10 mouse cellular contexts compared by ENCODE assay signal in the genomic region with DNA sequence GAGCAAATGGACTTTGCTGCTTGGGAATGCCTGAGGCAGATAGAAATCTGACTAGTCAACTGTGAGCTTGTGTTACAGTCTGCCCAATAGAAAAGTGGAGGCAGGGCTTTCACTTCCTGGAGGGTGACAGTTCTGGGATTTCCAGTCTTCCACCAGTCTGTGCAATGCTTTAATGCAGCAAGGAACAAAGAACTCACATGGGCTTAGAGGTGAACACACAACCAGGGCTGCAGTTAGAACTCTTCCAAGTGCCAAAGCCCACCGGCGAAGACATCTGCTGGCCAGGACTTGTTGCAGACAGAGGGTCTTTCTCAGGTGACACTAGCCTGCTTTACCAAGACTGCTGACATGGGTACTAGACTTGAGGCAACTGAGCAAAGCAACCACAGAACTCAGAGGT. TPM values are rescaled to one million over a fixed set of nuclear protein-coding genes. Genes with fewer than 3 reads are reported as not detected.
A peak's percentile ranks its signal among the peaks of the same experiment; 100 is the strongest.
DNase-seq lines count a peak whose midpoint lies in the region; ATAC-seq and TF ChIP-seq lines count a peak whose summit lies in the region.
"Had no signal": no experiment of that assay in that cellular context is flagged by ENCODE, and none has a peak within 500 bp of the region (broad histone marks: within the 10 kb centered on the region; RNA-seq: fewer than 3 reads in every experiment).

A gene (plus strand): TSS at position 167 of the 400 bp plus-strand sequence.

- no peak within 1 kb of the TSS for H3K4me2 ChIP-seq in hindbrain, postnatal 0 days (ENCODE audit: low read depth, low read length)
- H3K4me2 ChIP-seq in stomach, embryonic 14.5 days (replicated peaks; ENCODE audit: low read depth, low read length) = no peak within 1 kb of the TSS
- H3K4me2 ChIP-seq: embryonic facial prominence, embryonic 12.5 days; limb, embryonic 13.5 days had no signal

- H3K9me3 ChIP-seq in hindbrain, postnatal 0 days (ENCODE audit: low read length) = no peaks in the 10 kb centered on the region
- H3K9me3 ChIP-seq in hindbrain, embryonic 10.5 days = no peaks in the 10 kb centered on the region
- no peaks in the 10 kb centered on the region for H3K9me3 ChIP-seq in stomach, embryonic 14.5 days (ENCODE audit: control insufficient read depth, low read depth, low read length)
- H3K9me3 ChIP-seq: embryonic facial prominence, embryonic 12.5 days; limb, embryonic 13.5 days had no signal

- intact Hi-C loops in left cerebral cortex, postnatal 36 days (cut with DNase I) = no loop called here

- H3K9ac ChIP-seq in hindbrain, postnatal 0 days (replicated peaks; ENCODE audit: low read length) = no peak within 1 kb of the TSS
- H3K9ac ChIP-seq in stomach, embryonic 14.5 days (replicated peaks; ENCODE audit: low read depth, low read length) = 0 out of 2 replicates have a peak within 1 kb of the TSS, but pooled peaks have one; percentile 2
- H3K9ac ChIP-seq: embryonic facial prominence, embryonic 12.5 days; limb, embryonic 13.5 days had no signal

- no peak within 1 kb of the TSS for H3K27ac ChIP-seq in hindbrain, postnatal 0 days
- no peak within 1 kb of the TSS for H3K27ac ChIP-seq in hindbrain, embryonic 10.5 days
- H3K27ac ChIP-seq in brown adipose tissue, adult 24 weeks (replicated peaks; ENCODE audit: low read depth, low read length) = peak within 1 kb of the TSS; percentile 70
- H3K27ac ChIP-seq in stomach, embryonic 14.5 days (ENCODE audit: low read length) = no peak within 1 kb of the TSS
- H3K27ac ChIP-seq: embryonic facial prominence, embryonic 12.5 days; limb, embryonic 13.5 days had no signal

- H3K36me3 ChIP-seq in hindbrain, postnatal 0 days (ENCODE audit: insufficient read depth, low read length) = no peaks in the 10 kb centered on the region
- H3K36me3 ChIP-seq in hindbrain, embryonic 10.5 days = no peaks in the 10 kb centered on the region
- H3K36me3 ChIP-seq in stomach, embryonic 14.5 days (ENCODE audit: control insufficient read depth, insufficient read depth, low read length) = no peaks in the 10 kb centered on the region
- H3K36me3 ChIP-seq: embryonic facial prominence, embryonic 12.5 days; limb, embryonic 13.5 days had no signal

- no peaks in the 10 kb centered on the region for H3K4me1 ChIP-seq in hindbrain, postnatal 0 days (ENCODE audit: insufficient read depth, low read length)
- H3K4me1 ChIP-seq in hindbrain, embryonic 10.5 days (replicated peaks) = no peaks in the 10 kb centered on the region
- H3K4me1 ChIP-seq in brown adipose tissue, adult 24 weeks (ENCODE audit: control insufficient read depth, insufficient read depth, insufficient read length, low read length) = no peaks in the 10 kb centered on the region
- no peaks in the 10 kb centered on the region for H3K4me1 ChIP-seq in stomach, embryonic 14.5 days (ENCODE audit: control insufficient read depth, insufficient read depth, low read length)
- H3K4me1 ChIP-seq: embryonic facial prominence, embryonic 12.5 days had no signal

- WGBS in hindbrain, postnatal 0 days = 85% methylated on average over 2 of the region's 2 CpGs
- 85% methylated on average over 2 of the region's 2 CpGs for WGBS in hindbrain, embryonic 10.5 days
- 73% methylated on average over 2 of the region's 2 CpGs for WGBS in stomach, embryonic 14.5 days

- no peak for TF ChIP-seq CTCF in hindbrain, postnatal 0 days (IDR thresholded peaks at IDR 0.05; ENCODE audit: low read depth)

- ATAC-seq in hindbrain, postnatal 0 days = no peak
- peak; percentile 33; the same call in 1 of the 2 replicates for ATAC-seq in stomach, embryonic 14.5 days (ENCODE audit: insufficient number of reproducible peaks, insufficient read depth, low FRiP score, low read depth)

- H3K4me3 ChIP-seq in hindbrain, postnatal 0 days (ENCODE audit: low read length) = no peak within 1 kb of the TSS
- H3K4me3 ChIP-seq in hindbrain, embryonic 10.5 days = no peak within 1 kb of the TSS
- peak within 1 kb of the TSS; percentile 54 for H3K4me3 ChIP-seq in brown adipose tissue, adult 24 weeks (ENCODE audit: insufficient read depth, low read depth, low read length)
- H3K4me3 ChIP-seq in stomach, embryonic 14.5 days (ENCODE audit: low read depth, low read length) = no peak within 1 kb of the TSS
- H3K4me3 ChIP-seq: embryonic facial prominence, embryonic 12.5 days; limb, embryonic 13.5 days had no signal

- DNase-seq in hindbrain, postnatal 0 days (ENCODE audit: low spot score) = peak; percentile 4
- DNase-seq in hindbrain, embryonic 10.5 days (ENCODE audit: low spot score) = no peak
- peak; percentile 44 to 50 for DNase-seq in kidney, postnatal 36 days
- DNase-seq in left cerebral cortex, postnatal 36 days (ENCODE audit: low spot score in 2 of 2) = no peak
- no peak for DNase-seq in right cerebral cortex, postnatal 36 days (ENCODE audit: low spot score in 2 of 2)
- DNase-seq in embryo, embryonic 10.5 days (ENCODE audit: low spot score) = no peak

- H3K27me3 ChIP-seq in hindbrain, postnatal 0 days (ENCODE audit: insufficient read depth, low read length) = no peaks in the 10 kb centered on the region
- no peaks in the 10 kb centered on the region; the same call in 1 of the 2 replicates for H3K27me3 ChIP-seq in hindbrain, embryonic 10.5 days (ENCODE audit: insufficient read depth, poor library complexity, severe bottlenecking)
- H3K27me3 ChIP-seq in stomach, embryonic 14.5 days (ENCODE audit: control insufficient read depth, insufficient read depth, low read length) = no peaks in the 10 kb centered on the region
- H3K27me3 ChIP-seq: embryonic facial prominence, embryonic 12.5 days had no signal

RNA-seq across cellular contexts. Expression of the gene that starts here (rescaled TPM):
- 0.36 and 1.7 TPM in 2 replicates for total RNA-seq in hindbrain, postnatal 0 days (2014; rRNA removed)
- polyA plus RNA-seq in hindbrain, postnatal 0 days (2015; fragmentation: Nextera tagmentation; extraction: Ambion mirVana) = 1.6 and 2.0 TPM in 2 replicates
- 0.85 and 1.9 TPM in 2 replicates for polyA plus RNA-seq in hindbrain, embryonic 10.5 days (2016; fragmentation: Nextera tagmentation; extraction: Ambion mirVana)
- polyA plus RNA-seq in brown adipose tissue, adult 24 weeks (2012; ENCODE audit: insufficient read depth, insufficient read length, missing spikeins) = 3.5 and 3.6 TPM in 2 replicates
- 3.4 and 4.9 TPM in 2 replicates for polyA plus RNA-seq in stomach, embryonic 14.5 days (2014; fragmentation: Nextera tagmentation; extraction: Ambion mirVana)
- 1 to 10 TPM; 1.1 to 1.8 TPM for total RNA-seq in left cerebral cortex, postnatal 36 days (2021)

Comparison
In these comparisons a context has a peak if more than half of its experiments do, and no peak if none do; other contexts are left out.
1. DNase-seq: peak in hindbrain, postnatal 0 days (single experiment) and kidney, postnatal 36 days (2 of 2); none in hindbrain, embryonic 10.5 days (single experiment), left cerebral cortex, postnatal 36 days (0 of 2), right cerebral cortex, postnatal 36 days (0 of 2) and embryo, embryonic 10.5 days (single experiment).